20 mouse cellular contexts compared by ENCODE assay signal in genomic region chr9:96383714-96384487, GRCm38 (mm10). TPM values are rescaled to one million over a fixed set of nuclear protein-coding genes. Genes with fewer than 3 reads are reported as not detected.
DNase-seq lines count a peak whose midpoint lies in the region; ATAC-seq and TF ChIP-seq lines count a peak whose summit lies in the region.
"Had no signal": no experiment of that assay in that cellular context is flagged by ENCODE, and none has a peak within 500 bp of the region (broad histone marks: within the 10 kb centered on the region; RNA-seq: fewer than 3 reads in every experiment).

No protein-coding gene starts in this region.

- no peaks in the 10 kb centered on the region for H3K27me3 ChIP-seq in embryonic facial prominence, embryonic 14.5 days (replicated peaks; ENCODE audit: control insufficient read depth, insufficient read depth, low read length)
- H3K27me3 ChIP-seq in embryonic facial prominence, embryonic 10.5 days (replicated peaks; ENCODE audit: low read depth, poor library complexity, severe bottlenecking) = no peaks in the 10 kb centered on the region
- no peaks in the 10 kb centered on the region for H3K27me3 ChIP-seq in heart, postnatal 0 days (ENCODE audit: control insufficient read depth, insufficient read depth, low read length)
- no peaks in the 10 kb centered on the region for H3K27me3 ChIP-seq in heart, embryonic 11.5 days (ENCODE audit: control insufficient read depth, insufficient read depth, low read length)
- H3K27me3 ChIP-seq: embryonic facial prominence, embryonic 12.5 days had no signal

- H3K36me3 ChIP-seq in embryonic facial prominence, embryonic 14.5 days (ENCODE audit: control insufficient read depth, insufficient read depth, low read length) = no peaks in the 10 kb centered on the region
- no peaks in the 10 kb centered on the region for H3K36me3 ChIP-seq in embryonic facial prominence, embryonic 10.5 days (replicated peaks)
- H3K36me3 ChIP-seq in heart, postnatal 0 days (replicated peaks; ENCODE audit: control insufficient read depth, insufficient read depth, low read length) = no peaks in the 10 kb centered on the region
- H3K36me3 ChIP-seq in heart, embryonic 11.5 days (ENCODE audit: control insufficient read depth, insufficient read depth, low read length) = no peaks in the 10 kb centered on the region
- H3K36me3 ChIP-seq: embryonic facial prominence, embryonic 12.5 days; G1E had no signal

- WGBS in embryonic facial prominence, embryonic 14.5 days = 45% methylated on average over 18 of the region's 18 CpGs
- 69% methylated on average over 18 of the region's 18 CpGs for WGBS in embryonic facial prominence, embryonic 10.5 days
- WGBS in heart, postnatal 0 days = 43% methylated on average over 18 of the region's 18 CpGs
- WGBS in heart, embryonic 11.5 days (ENCODE audit: insufficient replicate concordance) = 42% methylated on average over 18 of the region's 18 CpGs

- peaks cover 8% of the 10 kb centered on the region; the same call in 1 of the 2 replicates for H3K4me1 ChIP-seq in embryonic facial prominence, embryonic 14.5 days (ENCODE audit: control insufficient read depth, insufficient read depth, low read length)
- H3K4me1 ChIP-seq in embryonic facial prominence, embryonic 10.5 days = peaks cover 34% of the 10 kb centered on the region
- peaks cover 15% of the 10 kb centered on the region for H3K4me1 ChIP-seq in heart, postnatal 0 days (ENCODE audit: control insufficient read depth, insufficient read depth)
- peaks cover 26% of the 10 kb centered on the region for H3K4me1 ChIP-seq in heart, embryonic 11.5 days (ENCODE audit: control insufficient read depth, insufficient read depth, low read length)

- H3K9ac ChIP-seq in embryonic facial prominence, embryonic 14.5 days (ENCODE audit: low read depth, low read length) = no peak overlapping the region
- no peak overlapping the region for H3K9ac ChIP-seq in heart, postnatal 0 days (replicated peaks; ENCODE audit: low read depth, low read length)
- no peak overlapping the region for H3K9ac ChIP-seq in heart, embryonic 11.5 days (ENCODE audit: low read depth, low read length)
- H3K9ac ChIP-seq: embryonic facial prominence, embryonic 12.5 days; liver, postnatal 0 days had no signal

- no peak for TF ChIP-seq EP300 in heart, postnatal 0 days (IDR thresholded peaks at IDR 0.05; ENCODE audit: low read depth)

- no peak overlapping the region for H3K4me3 ChIP-seq in embryonic facial prominence, embryonic 14.5 days (ENCODE audit: low read depth, low read length)
- H3K4me3 ChIP-seq in embryonic facial prominence, embryonic 10.5 days = no peak overlapping the region
- no peak overlapping the region for H3K4me3 ChIP-seq in heart, postnatal 0 days (ENCODE audit: low read depth, low read length)
- no peak overlapping the region for H3K4me3 ChIP-seq in heart, embryonic 11.5 days (ENCODE audit: low read depth, low read length)
- H3K4me3 ChIP-seq: embryonic facial prominence, embryonic 12.5 days had no signal

- no peak for TF ChIP-seq CTCF in heart, postnatal 0 days (IDR thresholded peaks at IDR 0.05; ENCODE audit: low read depth)

- peak; percentile 42 for ATAC-seq in embryonic facial prominence, embryonic 14.5 days (ENCODE audit: low read depth)
- peak; percentile 19; the same call in 1 of the 2 replicates for ATAC-seq in heart, postnatal 0 days (ENCODE audit: insufficient read depth, low read depth)
- no peak for ATAC-seq in heart, embryonic 11.5 days (replicated peaks; ENCODE audit: insufficient number of reproducible peaks, low FRiP score, low TSS enrichment)
- ATAC-seq: CD4-positive, CD25-positive, alpha-beta regulatory T cell, adult 4 months; inflammation-experienced regulatory T-cells, adult 6 months; liver, postnatal 0 days had no signal

- no peak overlapping the region for H3K4me2 ChIP-seq in embryonic facial prominence, embryonic 14.5 days (ENCODE audit: low read depth, low read length)
- no peak overlapping the region for H3K4me2 ChIP-seq in heart, postnatal 0 days (ENCODE audit: low read depth, low read length)
- no peak overlapping the region for H3K4me2 ChIP-seq in heart, embryonic 11.5 days
- H3K4me2 ChIP-seq: embryonic facial prominence, embryonic 12.5 days had no signal

- H3K27ac ChIP-seq in embryonic facial prominence, embryonic 14.5 days (replicated peaks; ENCODE audit: low read depth, low read length) = no peak overlapping the region
- no peak overlapping the region for H3K27ac ChIP-seq in embryonic facial prominence, embryonic 10.5 days (replicated peaks)
- H3K27ac ChIP-seq in heart, postnatal 0 days (ENCODE audit: low read depth) = no peak overlapping the region
- H3K27ac ChIP-seq in heart, embryonic 11.5 days (ENCODE audit: low read depth, low read length) = no peak overlapping the region
- H3K27ac ChIP-seq: embryonic facial prominence, embryonic 12.5 days had no signal

- peak; percentile 52 for DNase-seq in embryonic facial prominence, embryonic 14.5 days (ENCODE audit: low spot score)
- DNase-seq in embryonic facial prominence, embryonic 10.5 days (ENCODE audit: low spot score) = no peak
- DNase-seq in heart, postnatal 0 days (ENCODE audit: low spot score) = no peak
- DNase-seq in urinary bladder, postnatal 14 days (ENCODE audit: low spot score) = peak; percentile 31
- DNase-seq in urinary bladder, postnatal 25 days (ENCODE audit: low spot score) = no peak
- DNase-seq in layer of hippocampus, postnatal 36 days = no peak
- no peak for DNase-seq in thymus, adult 18-20 months
- DNase-seq: adrenal gland, postnatal 14 days; cerebellum, adult 2 months; gastrocnemius, postnatal 25 days; kidney, adult 9 months; liver; liver, postnatal 0 days; midbrain, embryonic 14.5 days; right cerebral cortex, adult 18-20 months had no signal

- H3K9me3 ChIP-seq in embryonic facial prominence, embryonic 14.5 days (ENCODE audit: control insufficient read depth, low read length) = no peaks in the 10 kb centered on the region
- no peaks in the 10 kb centered on the region for H3K9me3 ChIP-seq in embryonic facial prominence, embryonic 10.5 days
- no peaks in the 10 kb centered on the region for H3K9me3 ChIP-seq in heart, postnatal 0 days (replicated peaks; ENCODE audit: control insufficient read depth, low read length)
- H3K9me3 ChIP-seq in heart, embryonic 11.5 days (replicated peaks; ENCODE audit: control insufficient read depth, low read length) = no peaks in the 10 kb centered on the region
- H3K9me3 ChIP-seq: embryonic facial prominence, embryonic 12.5 days; G1E had no signal

RNA-seq across cellular contexts. Expression of gene Atp1b3, which starts 19.7 kb away (rescaled TPM):
- polyA plus RNA-seq in embryonic facial prominence, embryonic 14.5 days (2014; fragmentation: Nextera tagmentation; extraction: Ambion mirVana) = 157 TPM in 2 replicates
- polyA plus RNA-seq in embryonic facial prominence, embryonic 10.5 days (2016; fragmentation: Nextera tagmentation; extraction: Ambion mirVana) = 147 and 160 TPM in 2 replicates
- 46.4 and 52.6 TPM in 2 replicates for total RNA-seq in heart, postnatal 0 days (2014; rRNA removed; ENCODE audit: low replicate concordance)
- 107 and 109 TPM in 2 replicates for polyA plus RNA-seq in heart, postnatal 0 days (2015; fragmentation: Nextera tagmentation; extraction: Ambion mirVana)
- polyA plus RNA-seq in heart, embryonic 11.5 days (2014; fragmentation: Nextera tagmentation; extraction: Ambion mirVana) = 149 and 177 TPM in 2 replicates
- 10 to 100 TPM; 78.5 to 87.6 TPM for total RNA-seq in layer of hippocampus, postnatal 36 days (2021)

Comparison
In these comparisons a context has a peak if more than half of its experiments do, and no peak if none do; other contexts are left out.
1. DNase-seq: peak in embryonic facial prominence, embryonic 14.5 days (single experiment) and urinary bladder, postnatal 14 days (single experiment); none in embryonic facial prominence, embryonic 10.5 days (single experiment), heart, postnatal 0 days (single experiment), urinary bladder, postnatal 25 days (single experiment), layer of hippocampus, postnatal 36 days (0 of 2) and thymus, adult 18-20 months (0 of 2).